Mouse (Mus musculus) liver (tissue): ENCODE data around the gene Mlx.

ENCODE experiments used
- DNase-seq: peaks from one replicate; pipeline ENCODE4 v3.0.0-alpha.2; 2020; ENCODE audit warnings: mixed read lengths

Mlx gene

GRCm38 (mm10) chr11:101086756-101087681 is at the start of gene Mlx:
TSS of gene Mlx (plus strand) at chr11:101087277.
- DNase-seq: peak; percentile 90

- no peak for DNase-seq
Measured at GRCm38 (mm10) chr11:101037795-101038194, 49.3 kb upstream of the Mlx start.

DNA sequence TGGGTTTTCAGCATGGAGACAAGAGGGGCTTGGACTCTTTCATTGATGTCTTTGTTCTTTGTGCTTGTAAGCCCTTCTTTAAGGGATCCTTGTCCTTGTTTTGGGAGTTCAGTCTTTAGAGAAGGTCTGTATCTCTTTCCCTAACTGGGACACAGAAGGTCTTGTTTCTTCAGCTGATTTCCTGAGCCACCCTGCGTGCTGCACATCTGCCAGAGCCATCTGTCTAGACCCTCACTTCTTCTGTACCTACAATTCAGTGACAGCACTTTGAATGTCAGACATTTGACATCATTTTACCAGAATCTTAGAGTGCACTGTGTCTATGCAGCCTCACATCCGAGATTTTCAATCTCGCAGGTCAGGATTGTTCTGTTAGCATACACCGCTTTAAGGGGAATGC is 41.3 kb upstream of the Mlx start:
- DNase-seq: no peak

DNA sequence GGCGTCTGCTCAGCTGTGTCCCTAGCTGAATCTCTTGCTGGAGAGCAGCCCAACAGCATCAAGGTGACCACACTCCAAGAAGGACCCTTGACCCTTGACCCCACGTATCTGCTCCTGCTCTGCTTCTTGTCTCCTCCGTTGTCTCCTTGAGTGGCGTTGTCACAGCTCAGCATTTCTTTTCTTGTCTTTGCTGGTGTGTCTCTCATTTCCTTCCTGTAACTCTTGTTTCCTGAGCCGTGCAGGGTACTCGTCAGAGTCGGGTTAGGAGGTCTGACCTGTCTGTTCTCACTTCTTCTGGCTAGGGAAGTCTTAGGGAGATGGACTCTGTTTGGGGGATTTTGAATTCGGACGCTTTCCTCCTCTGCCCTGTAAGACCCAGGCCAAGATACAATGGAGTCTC is 40.6 kb upstream of the Mlx start:
- no peak for DNase-seq

GRCm38 (mm10) chr11:101047502-101047901 is 39.6 kb upstream of the Mlx start:
- no peak for DNase-seq

- DNase-seq: no peak
Measured at GRCm38 (mm10) chr11:101050359-101050758, 36.7 kb upstream of the Mlx start.

DNA sequence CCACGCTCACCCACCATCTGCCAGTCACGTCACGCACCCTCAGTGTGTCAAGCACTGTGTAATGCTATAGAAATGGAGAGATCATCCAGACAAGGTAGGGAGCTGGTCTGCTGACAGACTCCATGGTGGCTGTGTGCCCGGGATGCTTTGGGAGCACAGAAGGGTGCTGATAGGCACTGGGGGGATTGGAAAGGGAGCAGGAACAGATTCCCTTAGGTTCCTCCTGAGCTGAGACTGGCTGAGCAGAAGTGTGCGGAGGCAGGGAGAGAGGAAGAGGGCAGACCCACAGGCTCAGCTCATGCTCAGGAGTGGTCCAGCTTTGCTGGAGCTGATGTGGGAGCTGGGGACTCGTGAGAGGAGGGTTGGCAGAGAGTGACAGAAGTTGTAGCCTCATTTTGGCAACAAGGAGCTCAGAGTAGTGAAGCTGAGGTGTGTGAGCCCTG is 36.0 kb upstream of the Mlx start:
- no peak for DNase-seq

GRCm38 (mm10) chr11:101051617-101052016 is 35.5 kb upstream of the Mlx start:
- no peak for DNase-seq

- DNase-seq: no peak
Measured at GRCm38 (mm10) chr11:101052751-101053473, 34.2 kb upstream of the Mlx start.

DNA sequence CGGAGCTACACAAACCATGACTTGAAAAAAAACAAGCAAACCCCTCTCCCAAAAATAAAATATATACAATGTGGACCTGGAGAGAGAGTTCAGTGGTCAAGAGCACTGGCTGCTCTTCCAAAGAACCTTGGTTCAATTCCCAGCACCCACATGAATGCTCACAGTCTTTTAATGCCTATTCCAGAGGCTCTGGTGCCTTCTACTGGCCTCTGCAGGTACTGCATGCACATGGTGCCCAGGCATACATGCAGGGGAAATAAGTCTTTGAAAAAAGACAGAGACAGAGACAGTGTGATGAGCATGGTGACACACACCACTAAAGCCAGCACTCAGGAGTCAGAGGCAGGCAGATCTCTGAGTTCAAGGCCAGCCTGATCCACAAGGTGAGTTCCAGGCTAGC is 33.1 kb upstream of the Mlx start:
- DNase-seq: peak; percentile 41

GRCm38 (mm10) chr11:101055418-101055817 is 31.7 kb upstream of the Mlx start:
- no peak for DNase-seq

GRCm38 (mm10) chr11:101056885-101057284 is 30.2 kb upstream of the Mlx start:
- peak; percentile 33 for DNase-seq

DNA sequence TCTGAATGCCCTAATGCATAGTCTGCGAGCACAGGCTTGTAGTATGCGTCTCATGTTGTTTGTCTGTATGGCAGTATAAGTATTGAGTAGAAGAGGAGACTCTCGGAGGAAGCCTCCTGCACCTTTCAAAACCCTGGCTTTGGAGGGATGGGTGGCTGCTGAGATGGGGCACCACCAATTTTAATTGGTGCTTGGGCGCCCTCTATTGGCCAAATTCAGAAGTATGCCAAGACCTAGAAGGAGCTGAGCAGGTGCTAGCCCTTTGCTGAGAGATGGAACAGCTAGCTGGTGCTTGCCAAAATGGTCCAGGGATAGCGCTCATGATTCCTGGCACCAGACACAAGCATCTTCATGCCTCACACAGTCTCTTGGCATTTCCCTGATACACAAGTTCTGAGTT is 29.2 kb upstream of the Mlx start:
- DNase-seq: peak; percentile 85

DNA sequence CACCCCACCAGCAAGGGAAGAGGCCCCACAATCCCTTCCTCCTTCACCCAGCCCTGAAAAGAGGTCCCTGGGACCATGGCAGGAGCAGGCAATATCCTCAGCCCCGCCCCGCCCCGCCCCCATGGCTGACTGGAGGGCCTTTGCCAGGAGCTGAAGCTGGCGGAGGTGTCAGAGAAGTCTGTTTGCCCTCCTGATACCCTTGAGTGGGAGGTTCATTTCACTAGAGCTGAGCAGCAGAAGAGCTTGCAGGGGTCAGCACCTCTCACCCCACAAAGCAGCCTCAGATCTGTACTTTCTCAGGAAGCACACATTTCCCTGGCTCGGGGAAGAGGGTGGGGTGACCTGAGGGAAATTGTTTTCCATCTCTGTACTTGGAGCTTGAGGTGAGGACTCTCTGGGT is 28.4 kb upstream of the Mlx start:
- peak; percentile 56 for DNase-seq

DNA sequence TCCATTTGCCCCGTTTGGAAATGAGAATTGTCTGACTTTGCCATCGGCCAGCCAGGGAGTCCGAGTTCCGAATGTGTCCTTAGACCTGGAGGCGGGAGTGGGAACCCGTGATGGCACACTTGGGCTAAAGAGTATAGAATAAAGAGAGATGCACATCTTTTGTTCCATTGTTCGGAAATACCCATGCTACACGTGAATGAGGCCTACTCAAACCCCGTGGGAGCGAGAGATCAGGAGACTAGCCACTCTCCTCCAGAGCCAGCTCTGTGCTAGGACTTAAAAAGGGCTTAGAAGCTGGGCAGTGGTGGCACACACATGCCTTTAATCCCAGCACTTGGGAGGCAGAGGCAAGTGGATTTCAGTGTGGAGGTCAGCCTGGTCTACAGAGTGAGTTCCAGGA is 27.6 kb upstream of the Mlx start:
- no peak for DNase-seq

DNA sequence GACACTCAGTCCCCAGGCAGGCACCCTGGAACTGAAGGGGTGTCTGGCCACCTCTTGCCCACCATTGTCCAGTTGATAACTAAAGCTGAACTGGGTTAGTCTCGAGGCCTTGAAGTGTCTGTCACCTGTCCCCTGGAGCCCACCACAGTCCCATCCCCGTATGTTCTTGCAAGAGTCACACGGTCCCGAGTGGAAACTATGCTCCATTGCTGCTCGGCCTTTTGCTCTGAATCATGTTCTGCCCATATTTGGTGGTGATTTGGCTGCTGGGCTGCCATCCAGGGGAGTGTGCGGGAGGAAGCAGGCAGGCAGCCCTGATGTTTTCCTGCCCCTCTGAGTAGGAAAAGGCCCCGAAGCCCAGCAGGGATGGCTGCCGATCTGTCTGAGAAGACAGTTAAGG is 27.0 kb upstream of the Mlx start:
- DNase-seq: no peak

GRCm38 (mm10) chr11:101061049-101061448 is 26.0 kb upstream of the Mlx start:
- no peak for DNase-seq

- no peak for DNase-seq
Measured at GRCm38 (mm10) chr11:101062165-101062884, 24.8 kb upstream of the Mlx start.

- DNase-seq: no peak
Measured at GRCm38 (mm10) chr11:101062971-101063675, 24.0 kb upstream of the Mlx start.

DNA sequence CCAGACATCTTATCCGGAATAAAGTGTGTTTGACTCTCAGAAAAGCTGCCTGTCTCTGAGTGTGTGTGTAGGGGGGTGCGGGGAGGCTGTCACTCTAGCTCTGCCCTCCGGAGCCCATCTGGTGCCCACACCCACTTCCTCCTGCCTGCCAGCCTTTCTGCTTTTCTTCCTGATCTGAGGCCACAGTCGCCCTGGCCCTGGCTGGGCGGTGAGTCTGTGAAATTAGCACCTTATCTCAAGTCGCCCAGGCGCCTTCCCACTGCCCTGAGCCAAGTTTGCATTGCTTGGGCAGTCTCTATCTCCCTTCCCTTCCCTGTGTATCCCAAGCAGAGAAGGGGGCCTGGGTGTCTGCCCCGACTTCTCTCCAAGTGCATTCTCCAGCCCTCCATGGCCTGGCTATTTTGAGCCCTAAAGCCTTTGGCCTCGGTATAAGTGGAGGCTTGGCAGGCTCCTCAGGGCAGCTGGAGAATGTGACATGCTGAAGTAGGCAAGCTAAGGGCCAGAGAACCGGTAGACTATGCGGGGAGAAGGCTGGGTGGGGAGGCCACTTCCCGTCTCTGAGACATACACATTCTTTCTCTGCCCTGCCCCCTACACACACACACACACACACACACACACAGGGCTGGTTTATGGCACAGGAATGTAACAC is 23.3 kb upstream of the Mlx start:
- peak; percentile 95 for DNase-seq

- DNase-seq: no peak
Measured at GRCm38 (mm10) chr11:101064462-101064861, 22.6 kb upstream of the Mlx start.

DNA sequence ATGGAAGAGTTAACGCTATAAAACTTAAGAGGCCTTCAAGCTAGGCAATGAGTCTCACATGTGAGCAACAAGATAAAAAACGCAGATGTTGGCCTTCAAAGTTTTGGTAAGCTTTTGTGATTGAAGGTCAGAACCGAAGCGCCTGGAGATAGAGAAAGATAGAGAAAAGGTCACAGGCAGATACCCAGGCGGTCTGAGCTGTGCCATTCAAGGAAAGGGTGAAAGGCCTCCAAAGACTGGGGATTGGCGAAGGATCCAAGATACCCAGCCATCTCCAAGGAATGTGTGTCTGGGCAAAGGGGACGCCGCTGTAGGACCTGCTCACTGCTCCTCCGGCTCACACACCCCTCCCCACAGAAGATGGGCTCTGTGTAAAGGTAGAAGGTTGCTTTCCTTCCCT is 22.1 kb upstream of the Mlx start:
- DNase-seq: no peak
